Mouse (Mus musculus) heart, embryonic 16.5 days (tissue): ENCODE data around the gene 2810004N23Rik. TPM values are rescaled to one million over a fixed set of nuclear protein-coding genes. Genes with fewer than 3 reads are reported as not detected.

Experiments used
- ATAC-seq: fragments of 200-750 bp; cut with Nextera tagmentation; replicated peaks from 2 replicates; pipeline ENCODE4 v1.8.0; 2017; ENCODE audit warnings: moderate number of reproducible peaks; ENCODE audit not compliant: insufficient read depth, low FRiP score; ENCODE audit errors: extremely low read depth
- H3K27ac ChIP-seq: fragments of 300-500 bp; sonication (generic); 2 replicates; pipeline ENCODE4 v1.5.1; 2014; ENCODE audit warnings: mild to moderate bottlenecking, low read length, control low read depth, moderate library complexity
- H3K27me3 ChIP-seq: fragments of 300-500 bp; sonication (generic); 2 replicates; pipeline ENCODE4 v1.6.1; 2014; ENCODE audit warnings: low read length, mixed read lengths; ENCODE audit not compliant: control insufficient read depth, insufficient read depth
- H3K36me3 ChIP-seq: fragments of 300-500 bp; sonication (generic); 2 replicates; pipeline ENCODE4 v1.6.1; 2014; ENCODE audit not compliant: control insufficient read depth, insufficient read depth
- H3K4me1 ChIP-seq: fragments of 300-500 bp; sonication (generic); 2 replicates; pipeline ENCODE4 v1.6.1; 2014; ENCODE audit warnings: low read length, mixed read lengths; ENCODE audit not compliant: control insufficient read depth, insufficient read depth
- H3K4me2 ChIP-seq: fragments of 300-500 bp; sonication (generic); 2 replicates; pipeline ENCODE4 v1.6.1; 2014; ENCODE audit warnings: low read depth, mild to moderate bottlenecking, control low read depth, low read length
- H3K4me3 ChIP-seq: fragments of 300-500 bp; sonication (generic); 2 replicates; pipeline ENCODE4 v1.5.1; 2014; ENCODE audit warnings: mild to moderate bottlenecking, control low read depth, low read length
- H3K9ac ChIP-seq: fragments of 300-500 bp; sonication (generic); 2 replicates; pipeline ENCODE4 v1.6.1; 2014; ENCODE audit warnings: low read length, control low read depth
- H3K9me3 ChIP-seq: fragments of 300-500 bp; sonication (generic); replicated peaks from 2 replicates; pipeline ENCODE4 v1.6.1; 2016; ENCODE audit warnings: low read length; ENCODE audit not compliant: control insufficient read depth
- WGBS: fragments of 180-500 bp; shearing (Covaris S2); extraction: QIAGEN DNeasy Blood & Tissue Kit; methylation state at CpG from one replicate; pipeline ENCODE4 v1.1.7; 2014; 5-methylcytosine and 5-hydroxymethylcytosine counted together
- polyA plus RNA-seq: library from polyadenylated mRNA; unstranded; fragments of >200 nt; fragmentation: Nextera tagmentation; extraction: Ambion mirVana; gene quantifications from 2 replicates; pipeline ENCODE4 v1.2.1, GENCODE M21; 2015

2810004N23Rik gene
- polyA plus RNA-seq, 1 experiment from 2014 or later: 52.2 TPM

- ATAC-seq: no peak
- no peak overlapping the region for H3K4me2 ChIP-seq
- no peak overlapping the region for H3K4me3 ChIP-seq
- no peak overlapping the region for H3K27ac ChIP-seq
- WGBS: 81% methylated on average over 7 of the region's 7 CpGs
- H3K4me1 ChIP-seq: peaks cover 12% of the 10 kb centered on the region
- peaks cover 33% of the 10 kb centered on the region for H3K36me3 ChIP-seq
- no peaks in the 10 kb centered on the region for H3K9me3 ChIP-seq
- H3K9ac ChIP-seq: no peak overlapping the region
- no peaks in the 10 kb centered on the region for H3K27me3 ChIP-seq
Measured at GRCm38 (mm10) chr8:124836273-124836672, 26.6 kb downstream of the 2810004N23Rik start.

- Histone ChIP-seq H3K27ac (no peak overlapping the region), H3K9me3 (no peaks in the 10 kb centered on the region), H3K4me3 (no peak overlapping the region), H3K4me1 (peaks cover 12% of the 10 kb centered on the region), H3K27me3 (no peaks in the 10 kb centered on the region), H3K4me2 (no peak overlapping the region), H3K36me3 (peaks cover 29% of the 10 kb centered on the region), H3K9ac (no peak overlapping the region)
- ATAC-seq: no peak
Measured at GRCm38 (mm10) chr8:124835848-124836247, 27.1 kb downstream of the 2810004N23Rik start.

- Histone ChIP-seq H3K27ac (peak overlapping the region; percentile 84), H3K9me3 (no peaks in the 10 kb centered on the region)
- peak; percentile 83 for ATAC-seq
Measured at GRCm38 (mm10) chr8:124833430-124834205, 29.3 kb downstream of the 2810004N23Rik start.

GRCm38 (mm10) chr8:124831941-124832340, 31.0 kb downstream of the 2810004N23Rik start:
- Histone ChIP-seq H3K27ac (no peak overlapping the region), H3K36me3 (no peaks in the 10 kb centered on the region), H3K4me1 (peaks cover 18% of the 10 kb centered on the region), H3K4me2 (no peak overlapping the region), H3K27me3 (no peaks in the 10 kb centered on the region), H3K9me3 (no peaks in the 10 kb centered on the region), H3K4me3 (no peak overlapping the region), H3K9ac (no peak overlapping the region)
- WGBS: 69% methylated on average over 6 of the region's 6 CpGs
- no peak for ATAC-seq

More at GRCm38 (mm10) chr8:124833430-124834205, 29.3 kb downstream of the 2810004N23Rik start:
- peak overlapping the region; percentile 33; the same call in 1 of the 2 replicates for H3K4me2 ChIP-seq
- H3K27me3 ChIP-seq: no peaks in the 10 kb centered on the region
- H3K4me3 ChIP-seq: peak overlapping the region; percentile 11; the same call in 1 of the 2 replicates
- peaks cover 12% of the 10 kb centered on the region for H3K4me1 ChIP-seq
- 18% methylated on average over 15 of the region's 15 CpGs for WGBS
- H3K9ac ChIP-seq: 0 out of 2 replicates have a peak overlapping the region, but pooled peaks have one; percentile 26
- H3K36me3 ChIP-seq: peaks cover 8% of the 10 kb centered on the region

GRCm38 (mm10) chr8:124831531-124831930, 31.4 kb downstream of the 2810004N23Rik start:
- H3K4me1 ChIP-seq: peaks cover 18% of the 10 kb centered on the region
- H3K36me3 ChIP-seq: no peaks in the 10 kb centered on the region
- no peak overlapping the region for H3K4me2 ChIP-seq
- H3K27me3 ChIP-seq: no peaks in the 10 kb centered on the region
- no peak overlapping the region for H3K27ac ChIP-seq
- H3K9ac ChIP-seq: no peak overlapping the region
- ATAC-seq: no peak
- 84% methylated on average over 6 of the region's 6 CpGs for WGBS
- no peaks in the 10 kb centered on the region for H3K9me3 ChIP-seq
- H3K4me3 ChIP-seq: no peak overlapping the region

- peaks cover 18% of the 10 kb centered on the region for H3K4me1 ChIP-seq
- WGBS: 70% methylated on average over 13 of the region's 13 CpGs
- H3K27me3 ChIP-seq: no peaks in the 10 kb centered on the region
- no peaks in the 10 kb centered on the region for H3K9me3 ChIP-seq
- H3K27ac ChIP-seq: no peak overlapping the region
- H3K9ac ChIP-seq: no peak overlapping the region
- no peak overlapping the region for H3K4me2 ChIP-seq
- no peaks in the 10 kb centered on the region for H3K36me3 ChIP-seq
- ATAC-seq: no peak
- no peak overlapping the region for H3K4me3 ChIP-seq
Measured at GRCm38 (mm10) chr8:124830050-124830449, 32.9 kb downstream of the 2810004N23Rik start.

GRCm38 (mm10) chr8:124828561-124829240, 34.2 kb downstream of the 2810004N23Rik start:
- H3K36me3 ChIP-seq: no peaks in the 10 kb centered on the region
- no peak overlapping the region for H3K9ac ChIP-seq
- no peaks in the 10 kb centered on the region for H3K27me3 ChIP-seq
- no peaks in the 10 kb centered on the region; the same call in 1 of the 2 replicates for H3K9me3 ChIP-seq
- H3K4me1 ChIP-seq: peaks cover 14% of the 10 kb centered on the region
- no peak overlapping the region for H3K27ac ChIP-seq
- ATAC-seq: no peak
- 81% methylated on average over 24 of the region's 24 CpGs for WGBS
- no peak overlapping the region for H3K4me3 ChIP-seq
- no peak overlapping the region for H3K4me2 ChIP-seq

GRCm38 (mm10) chr8:124827387-124827786, 35.5 kb downstream of the 2810004N23Rik start:
- Histone ChIP-seq H3K27ac (no peak overlapping the region), H3K9ac (no peak overlapping the region), H3K4me1 (peaks cover 6% of the 10 kb centered on the region; the same call in 1 of the 2 replicates), H3K4me2 (no peak overlapping the region), H3K9me3 (no peaks in the 10 kb centered on the region; the same call in 1 of the 2 replicates), H3K27me3 (no peaks in the 10 kb centered on the region), H3K4me3 (no peak overlapping the region), H3K36me3 (no peaks in the 10 kb centered on the region)
- WGBS: 2% methylated on average over 5 of the region's 5 CpGs
- ATAC-seq: no peak; the same call in 1 of the 2 replicates

- H3K27ac ChIP-seq: no peak overlapping the region
- WGBS: 28% methylated on average over 7 of the region's 7 CpGs
- H3K4me1 ChIP-seq: peaks cover 6% of the 10 kb centered on the region; the same call in 1 of the 2 replicates
- no peak overlapping the region for H3K4me3 ChIP-seq
- H3K4me2 ChIP-seq: no peak overlapping the region
- no peaks in the 10 kb centered on the region; the same call in 1 of the 2 replicates for H3K9me3 ChIP-seq
- ATAC-seq: no peak
- H3K9ac ChIP-seq: no peak overlapping the region
- no peaks in the 10 kb centered on the region for H3K27me3 ChIP-seq
- H3K36me3 ChIP-seq: no peaks in the 10 kb centered on the region
Measured at GRCm38 (mm10) chr8:124826658-124827057, 36.3 kb downstream of the 2810004N23Rik start.
